Mouse (Mus musculus): ENCODE measurements at regions not wholly inside any gene's neighbourhood (a gene's known extent, or its start where the extent isn't known, plus 50 kb on each side); places are given as distances from the start of the nearest gene placed in this dataset.

GRCm38 (mm10) chr1:154096113-154096512 is 104.9 kb upstream of the Zfp648 start:
- no peak for TF ChIP-seq CTCF (IDR thresholded peaks at IDR 0.05; ENCODE audit: low read depth)
- no peak for TF ChIP-seq EP300 (IDR thresholded peaks at IDR 0.05; ENCODE audit: low read depth)

All from heart, postnatal 0 days (tissue).